Mouse (Mus musculus): Measurements from ENCODE around the gene Nav2.

GRCm38 (mm10) chr7:49484036-49484744, 575.7 kb downstream of the Nav2 start:
- TF ChIP-seq CTCF (IDR thresholded peaks at IDR 0.05): peak; percentile 51
- TF ChIP-seq EP300 (IDR thresholded peaks at IDR 0.05): no peak

Measured in lung, postnatal 0 days (tissue).